Mouse (Mus musculus): ENCODE results near the gene Hltf.

DNA sequence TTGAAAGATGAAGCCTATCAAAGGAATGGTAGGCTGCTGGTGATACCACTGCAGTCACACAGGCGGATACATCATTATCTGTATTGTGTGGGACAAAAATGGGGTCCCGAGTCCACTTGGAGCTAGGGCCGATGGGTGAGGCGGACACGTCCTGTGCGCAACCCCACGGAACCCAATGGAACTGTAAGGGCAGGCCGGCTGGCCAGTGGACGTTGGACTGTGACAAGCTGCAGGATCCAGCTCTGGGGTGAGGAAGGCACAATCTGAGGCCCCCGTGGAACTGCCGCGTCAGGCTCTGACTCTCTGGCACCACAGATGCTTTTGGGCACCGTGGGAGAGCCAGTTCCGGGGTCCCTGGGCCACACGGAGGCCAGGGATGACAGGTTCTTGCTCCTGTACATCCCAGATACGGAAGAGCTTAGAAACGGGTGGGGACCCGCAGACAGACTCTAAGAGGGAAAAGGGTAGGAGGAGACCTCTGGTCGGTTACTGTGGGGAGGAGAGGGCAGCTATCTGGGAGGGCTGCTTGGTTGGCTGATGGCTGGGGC is 61.5 kb downstream of the Hltf start:
- TF ChIP-seq GATA1 (IDR thresholded peaks at IDR 0.05; ENCODE audit: borderline replicate concordance, low read length) (no peak), FLI1 (IDR thresholded peaks at IDR 0.05; ENCODE audit: low read length) (no peak)

All from megakaryocyte, embryonic 14.5 days (primary cell).